Mouse (Mus musculus) bone marrow macrophage, adult 2 months (primary cell): ENCODE results near the gene Atp6v1g3.

ENCODE experiments used
- CTCF ChIP-seq: IDR thresholded peaks from 2 replicates; pipeline ENCODE4 v1.5.1; 2012; ENCODE audit warnings: low read depth, mild to moderate bottlenecking, low read length, moderate library complexity
- POLR2A ChIP-seq: IDR thresholded peaks from 2 replicates; pipeline ENCODE4 v1.6.1; 2012; ENCODE audit warnings: mild to moderate bottlenecking, low read depth, low read length, borderline replicate concordance

DNA sequence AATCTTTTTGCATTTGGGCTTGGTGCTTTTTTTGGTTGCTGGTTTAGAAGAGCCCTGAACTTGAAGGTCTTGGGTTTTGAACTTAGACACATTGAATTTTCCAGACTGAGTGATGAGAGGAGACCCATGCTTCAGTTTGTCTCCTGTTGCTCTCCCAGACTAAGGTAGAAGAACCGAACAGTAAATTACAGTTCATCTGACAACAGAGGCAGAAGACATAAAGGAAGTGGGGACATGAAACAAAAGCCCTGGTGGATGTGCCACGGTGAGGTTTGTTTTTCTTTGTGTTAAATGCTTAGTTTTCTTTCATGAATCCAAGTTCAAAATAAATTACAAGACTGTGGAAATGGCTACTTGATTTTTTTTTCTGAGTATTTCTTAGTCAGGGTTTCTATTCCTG lies 22.6 kb upstream of the Atp6v1g3 start:
- TF ChIP-seq POLR2A, result no peak
- TF ChIP-seq CTCF, result no peak
